Mouse (Mus musculus): ENCODE results near the gene Irf2bpl. TPM values are rescaled to one million over a fixed set of nuclear protein-coding genes. Genes with fewer than 3 reads are reported as not detected.

Irf2bpl gene
- polyA plus RNA-seq (2014; fragmentation: Nextera tagmentation; extraction: Ambion mirVana), result 16.3 and 18.4 TPM in 2 replicates

DNA sequence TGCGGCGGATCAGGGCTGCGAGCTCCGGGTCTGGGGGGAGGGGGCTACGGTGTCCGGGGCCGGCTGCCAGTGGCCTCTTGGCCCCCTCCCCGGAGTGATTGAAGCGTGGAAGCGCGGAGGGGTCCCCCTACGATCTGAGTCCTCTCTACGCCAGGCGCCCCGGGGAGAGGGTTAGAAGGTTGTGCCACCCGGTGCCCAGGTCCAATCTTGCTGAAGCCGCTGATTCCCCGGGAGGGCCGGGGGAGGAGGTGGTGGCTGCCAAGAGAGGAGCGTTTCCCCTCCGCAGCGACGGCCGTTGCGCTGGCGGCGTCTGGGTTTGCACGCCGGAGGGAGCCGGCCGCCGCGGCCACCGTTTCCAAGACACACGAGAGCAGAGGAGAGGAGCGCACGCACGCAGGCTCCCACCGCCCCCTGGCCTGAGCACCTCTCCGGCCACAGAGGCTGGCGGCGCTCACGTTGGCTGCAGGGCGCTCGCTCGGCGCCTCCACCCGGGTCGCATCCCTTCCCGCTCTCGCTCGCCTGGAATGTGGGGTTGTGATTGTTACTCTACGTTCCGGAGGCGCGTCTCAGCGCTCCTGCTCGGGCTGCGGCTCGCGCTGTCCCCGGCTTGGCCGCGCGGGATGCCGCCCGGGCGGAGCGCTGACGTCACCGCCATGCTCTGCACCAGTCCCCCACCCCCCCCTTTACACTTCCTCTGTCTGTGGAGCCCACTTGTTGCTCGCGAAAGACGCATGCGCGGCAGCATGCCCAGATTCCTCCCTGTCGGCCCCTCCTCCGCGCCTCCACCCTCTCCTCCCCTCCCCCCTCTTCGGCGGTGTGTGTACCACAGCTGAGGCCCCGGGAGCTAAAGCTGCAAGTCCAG is at the start of gene Irf2bpl:
Gene Irf2bpl, minus strand, starts transcription at position 602 of the 862 bp plus-strand sequence.
- under 1% methylated on average over 71 of the region's 82 CpGs for WGBS

GRCm38 (mm10) chr12:86932575-86932952 is 48.0 kb upstream of the Irf2bpl start:
- Histone ChIP-seq H3K9ac (ENCODE audit: low read length) (no peak overlapping the region), H3K36me3 (ENCODE audit: control insufficient read depth, insufficient read depth, low read length) (no peaks in the 10 kb centered on the region), H3K4me1 (replicated peaks; ENCODE audit: control insufficient read depth, insufficient read depth, low read length) (no peaks in the 10 kb centered on the region), H3K9me3 (ENCODE audit: control insufficient read depth, low read length) (peaks cover 3% of the 10 kb centered on the region; the same call in 1 of the 2 replicates), H3K4me3 (ENCODE audit: low read depth, low read length) (no peak overlapping the region), H3K27ac (ENCODE audit: low read depth) (no peak overlapping the region), H3K27me3 (replicated peaks; ENCODE audit: control insufficient read depth, insufficient read depth, low read length) (no peaks in the 10 kb centered on the region), H3K4me2 (ENCODE audit: low read length) (no peak overlapping the region)
- DNase-seq (ENCODE audit: low spot score) (no peak), ATAC-seq (replicated peaks; ENCODE audit: low FRiP score, low TSS enrichment, low read depth) (no peak)
- 33% methylated on average over 6 of the region's 6 CpGs for WGBS

More for the DNA sequence above, at the start of gene Irf2bpl:
- Histone ChIP-seq H3K36me3 (ENCODE audit: control insufficient read depth, insufficient read depth, low read length) (0 out of 2 replicates have a peak, but pooled peaks cover 4% of the 10 kb centered on the region), H3K9ac (ENCODE audit: low read length) (peak within 1 kb of the TSS; percentile 97), H3K4me1 (replicated peaks; ENCODE audit: control insufficient read depth, insufficient read depth, low read length) (peaks cover 44% of the 10 kb centered on the region), H3K4me3 (ENCODE audit: low read depth, low read length) (peak within 1 kb of the TSS; percentile 91), H3K27ac (ENCODE audit: low read depth) (peak within 1 kb of the TSS; percentile 100), H3K9me3 (ENCODE audit: control insufficient read depth, low read length) (no peaks in the 10 kb centered on the region), H3K27me3 (replicated peaks; ENCODE audit: control insufficient read depth, insufficient read depth, low read length) (no peaks in the 10 kb centered on the region), H3K4me2 (ENCODE audit: low read length) (peak within 1 kb of the TSS; percentile 94)
- DNase-seq (ENCODE audit: low spot score), result peak; percentile 99
- peak; percentile 91 for ATAC-seq (replicated peaks; ENCODE audit: low FRiP score, low TSS enrichment, low read depth)

DNA sequence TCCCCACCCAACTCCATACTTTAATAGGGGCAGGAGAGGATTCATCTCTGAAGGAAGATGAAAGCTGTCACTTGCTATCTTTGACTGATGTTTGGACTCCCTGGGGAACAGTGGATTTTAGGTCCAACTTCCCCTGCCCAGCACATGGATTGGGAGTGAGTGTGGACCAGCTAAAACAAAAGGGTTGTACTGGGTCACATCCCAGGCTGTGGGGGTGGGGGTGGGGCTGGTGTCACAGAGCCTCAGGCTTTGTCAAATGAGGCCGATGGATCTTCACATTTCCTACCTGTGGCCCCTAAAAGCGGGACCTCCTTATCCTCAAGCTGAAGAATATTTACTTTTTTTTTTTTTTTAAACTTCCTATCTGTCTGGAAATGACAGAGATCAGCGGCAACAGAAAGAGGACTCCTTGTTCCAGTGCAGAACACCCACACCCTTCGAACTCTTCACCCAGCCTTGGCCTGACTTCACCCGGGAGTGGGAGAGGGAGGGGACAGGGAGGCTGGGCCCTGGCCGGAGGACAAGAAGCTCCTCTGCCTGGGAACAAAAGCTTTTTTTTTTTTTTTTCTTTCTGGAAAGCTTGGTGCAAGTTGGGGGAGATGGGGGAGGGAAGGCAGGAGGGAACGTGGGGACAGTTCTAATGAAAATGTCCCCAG is 47.4 kb upstream of the Irf2bpl start:
- ATAC-seq (replicated peaks; ENCODE audit: low FRiP score, low TSS enrichment, low read depth) (no peak), DNase-seq (ENCODE audit: low spot score) (no peak)

GRCm38 (mm10) chr12:86930934-86931729 is 46.5 kb upstream of the Irf2bpl start:
- no peak for DNase-seq (ENCODE audit: low spot score)
- no peak for ATAC-seq (replicated peaks; ENCODE audit: low FRiP score, low TSS enrichment, low read depth)
- Histone ChIP-seq H3K36me3 (ENCODE audit: control insufficient read depth, insufficient read depth, low read length) (no peaks in the 10 kb centered on the region), H3K27me3 (replicated peaks; ENCODE audit: control insufficient read depth, insufficient read depth, low read length) (no peaks in the 10 kb centered on the region), H3K4me3 (ENCODE audit: low read depth, low read length) (no peak overlapping the region), H3K4me1 (replicated peaks; ENCODE audit: control insufficient read depth, insufficient read depth, low read length) (no peaks in the 10 kb centered on the region), H3K4me2 (ENCODE audit: low read length) (no peak overlapping the region), H3K9me3 (ENCODE audit: control insufficient read depth, low read length) (peaks cover 3% of the 10 kb centered on the region; the same call in 1 of the 2 replicates), H3K9ac (ENCODE audit: low read length) (no peak overlapping the region), H3K27ac (ENCODE audit: low read depth) (no peak overlapping the region)
- WGBS, result 75% methylated on average over 6 of the region's 6 CpGs

More for the DNA sequence above, 47.4 kb upstream of the Irf2bpl start:
- no peak overlapping the region for H3K9ac ChIP-seq (ENCODE audit: low read length)
- peaks cover 3% of the 10 kb centered on the region; the same call in 1 of the 2 replicates for H3K9me3 ChIP-seq (ENCODE audit: control insufficient read depth, low read length)
- H3K27ac ChIP-seq (ENCODE audit: low read depth), result no peak overlapping the region
- H3K4me3 ChIP-seq (ENCODE audit: low read depth, low read length), result no peak overlapping the region
- H3K27me3 ChIP-seq (replicated peaks; ENCODE audit: control insufficient read depth, insufficient read depth, low read length), result no peaks in the 10 kb centered on the region
- no peak overlapping the region for H3K4me2 ChIP-seq (ENCODE audit: low read length)
- no peaks in the 10 kb centered on the region for H3K4me1 ChIP-seq (replicated peaks; ENCODE audit: control insufficient read depth, insufficient read depth, low read length)
- WGBS, result 17% methylated on average over 7 of the region's 7 CpGs
- H3K36me3 ChIP-seq (ENCODE audit: control insufficient read depth, insufficient read depth, low read length), result no peaks in the 10 kb centered on the region

GRCm38 (mm10) chr12:86923837-86924236 is 39.2 kb upstream of the Irf2bpl start:
- 7% methylated on average over 5 of the region's 5 CpGs for WGBS

DNA sequence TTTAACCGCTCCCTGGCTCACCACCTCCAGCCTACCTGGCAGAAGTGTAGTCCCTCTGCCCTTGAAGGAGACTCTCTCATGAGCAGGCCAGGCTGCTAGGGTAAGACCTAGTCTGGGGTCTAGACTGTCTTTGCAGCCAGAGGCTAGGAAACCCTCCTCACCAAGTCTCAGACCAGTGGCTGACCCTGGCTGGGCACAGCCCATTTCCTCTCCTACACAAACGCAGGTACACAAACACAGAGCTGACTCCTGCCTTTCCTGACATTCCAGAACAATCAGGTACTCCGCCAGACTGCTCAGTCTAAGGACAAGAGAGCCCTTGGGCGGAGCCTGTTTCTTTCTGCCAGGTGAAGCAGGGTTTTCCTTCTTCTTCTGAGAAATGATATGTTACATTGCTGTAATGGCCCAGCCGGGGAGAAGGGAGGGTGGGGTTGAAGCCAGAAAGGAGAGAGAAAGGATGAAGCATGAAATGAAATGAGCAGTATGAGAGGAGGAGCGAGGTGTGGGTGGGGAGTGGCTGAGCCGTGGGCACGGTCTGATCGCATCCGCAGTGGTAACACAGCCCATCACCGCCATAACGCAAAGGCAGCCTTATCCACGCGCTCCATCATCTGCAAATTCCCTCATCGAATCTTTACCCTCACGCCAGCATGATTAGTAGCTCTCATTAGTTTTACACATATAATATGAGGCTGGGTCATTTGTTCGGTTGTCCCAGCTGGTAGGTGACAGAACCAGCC is 34.6 kb upstream of the Irf2bpl start:
- H3K9ac ChIP-seq (ENCODE audit: low read length), result no peak overlapping the region
- DNase-seq (ENCODE audit: low spot score) (no peak), ATAC-seq (replicated peaks; ENCODE audit: low FRiP score, low TSS enrichment, low read depth) (no peak)
- peaks cover 11% of the 10 kb centered on the region; the same call in 1 of the 2 replicates for H3K4me1 ChIP-seq (replicated peaks; ENCODE audit: control insufficient read depth, insufficient read depth, low read length)
- WGBS, result 72% methylated on average over 17 of the region's 17 CpGs
- H3K27me3 ChIP-seq (replicated peaks; ENCODE audit: control insufficient read depth, insufficient read depth, low read length), result no peaks in the 10 kb centered on the region
- H3K4me3 ChIP-seq (ENCODE audit: low read depth, low read length), result no peak overlapping the region
- no peaks in the 10 kb centered on the region for H3K36me3 ChIP-seq (ENCODE audit: control insufficient read depth, insufficient read depth, low read length)
- H3K9me3 ChIP-seq (ENCODE audit: control insufficient read depth, low read length), result no peaks in the 10 kb centered on the region
- no peak overlapping the region for H3K4me2 ChIP-seq (ENCODE audit: low read length)
- H3K27ac ChIP-seq (ENCODE audit: low read depth), result 0 out of 2 replicates have a peak overlapping the region, but pooled peaks have one; percentile 14

More at GRCm38 (mm10) chr12:86923837-86924236, 39.2 kb upstream of the Irf2bpl start:
- DNase-seq (ENCODE audit: low spot score) (peak; percentile 80), ATAC-seq (replicated peaks; ENCODE audit: low FRiP score, low TSS enrichment, low read depth) (peak; percentile 82)
- Histone ChIP-seq H3K4me3 (ENCODE audit: low read depth, low read length) (no peak overlapping the region), H3K36me3 (ENCODE audit: control insufficient read depth, insufficient read depth, low read length) (no peaks in the 10 kb centered on the region), H3K9me3 (ENCODE audit: control insufficient read depth, low read length) (peaks cover 3% of the 10 kb centered on the region; the same call in 1 of the 2 replicates), H3K27ac (ENCODE audit: low read depth) (no peak overlapping the region), H3K27me3 (replicated peaks; ENCODE audit: control insufficient read depth, insufficient read depth, low read length) (no peaks in the 10 kb centered on the region), H3K9ac (ENCODE audit: low read length) (no peak overlapping the region), H3K4me2 (ENCODE audit: low read length) (no peak overlapping the region), H3K4me1 (replicated peaks; ENCODE audit: control insufficient read depth, insufficient read depth, low read length) (peaks cover 5% of the 10 kb centered on the region; the same call in 1 of the 2 replicates)

DNA sequence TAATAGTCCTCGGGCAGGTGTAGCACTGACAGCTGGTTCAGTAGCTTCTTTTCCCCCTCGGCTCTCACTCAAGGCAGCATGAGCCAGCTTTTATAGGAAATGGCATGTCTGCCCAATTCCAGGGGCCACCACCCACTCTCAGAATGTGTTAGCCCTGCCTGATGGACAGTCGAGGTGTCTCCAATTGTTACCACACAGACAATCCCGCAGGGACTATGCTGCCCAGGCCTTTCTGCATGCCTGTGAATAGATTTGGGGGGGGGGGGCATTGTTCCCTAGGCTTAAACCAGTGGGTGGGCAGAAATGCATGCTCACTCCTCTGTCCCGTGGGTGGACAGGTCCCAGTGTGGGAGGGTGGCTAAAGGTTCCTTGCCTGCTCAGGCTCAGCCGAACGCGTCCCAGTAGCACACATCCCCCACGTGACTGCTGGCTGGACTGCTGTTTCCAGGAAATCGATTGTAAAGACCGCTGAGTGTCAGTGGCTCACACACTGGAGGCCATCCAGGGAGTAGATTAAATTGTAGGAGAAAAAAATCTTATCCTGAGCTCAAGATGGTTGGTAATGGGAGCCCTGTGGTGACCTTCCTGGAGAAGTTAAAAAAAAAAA is 33.9 kb upstream of the Irf2bpl start:
- Histone ChIP-seq H3K4me3 (ENCODE audit: low read depth, low read length) (no peak overlapping the region), H3K27me3 (replicated peaks; ENCODE audit: control insufficient read depth, insufficient read depth, low read length) (no peaks in the 10 kb centered on the region), H3K9ac (ENCODE audit: low read length) (no peak overlapping the region), H3K9me3 (ENCODE audit: control insufficient read depth, low read length) (no peaks in the 10 kb centered on the region), H3K4me2 (ENCODE audit: low read length) (peak overlapping the region; percentile 20; the same call in 1 of the 2 replicates), H3K27ac (ENCODE audit: low read depth) (no peak overlapping the region), H3K4me1 (replicated peaks; ENCODE audit: control insufficient read depth, insufficient read depth, low read length) (peaks cover 11% of the 10 kb centered on the region; the same call in 1 of the 2 replicates), H3K36me3 (ENCODE audit: control insufficient read depth, insufficient read depth, low read length) (no peaks in the 10 kb centered on the region)
- WGBS, result 21% methylated on average over 11 of the region's 11 CpGs
- peak; percentile 53; the same call in 1 of the 2 replicates for ATAC-seq (replicated peaks; ENCODE audit: low FRiP score, low TSS enrichment, low read depth)
- DNase-seq (ENCODE audit: low spot score), result peak; percentile 59

Data from intestine, embryonic 14.5 days (tissue).